In the genomic region with DNA sequence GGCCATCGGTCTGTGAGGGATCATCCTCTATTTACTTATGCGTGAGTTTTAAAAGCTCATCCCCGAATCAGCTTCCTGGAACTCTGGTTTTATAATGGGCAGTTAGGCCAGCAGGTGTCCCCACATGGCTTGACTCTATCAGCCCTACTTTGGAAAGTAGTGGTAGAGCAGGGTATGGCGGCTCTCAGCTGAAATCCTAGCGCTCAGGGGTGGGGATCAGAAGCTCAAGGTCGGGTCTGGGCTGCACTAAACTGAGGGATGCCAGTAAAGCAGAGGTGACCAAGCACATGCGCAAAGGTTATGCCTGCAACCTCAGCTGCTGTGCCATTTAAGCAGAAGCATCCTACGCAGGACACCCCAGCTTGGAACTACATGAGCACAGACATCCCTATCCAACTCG, we compare ENCODE assay signal across 10 mouse cellular contexts. TPM values are rescaled to one million over a fixed set of nuclear protein-coding genes. Genes with fewer than 3 reads are reported as not detected.
DNase-seq lines count a peak whose midpoint lies in the region; ATAC-seq and TF ChIP-seq lines count a peak whose summit lies in the region.
"Had no signal": no experiment of that assay in that cellular context is flagged by ENCODE, and none has a peak within 500 bp of the region (broad histone marks: within the 10 kb centered on the region; RNA-seq: fewer than 3 reads in every experiment).

No protein-coding gene starts in this region.

- H3K9ac ChIP-seq in liver, postnatal 0 days (replicated peaks): no peak overlapping the region
- H3K9ac ChIP-seq: midbrain, embryonic 12.5 days had no signal

- H3K4me1 ChIP-seq in liver, postnatal 0 days (ENCODE audit: insufficient read depth): no peaks in the 10 kb centered on the region
- H3K4me1 ChIP-seq: midbrain, embryonic 12.5 days had no signal

- H3K4me2 ChIP-seq in liver, postnatal 0 days (ENCODE audit: low read depth, low read length): no peak overlapping the region
- H3K4me2 ChIP-seq: midbrain, embryonic 12.5 days had no signal

- no peak overlapping the region for H3K4me3 ChIP-seq in left cerebral cortex, adult 2 months
- H3K4me3 ChIP-seq in liver, postnatal 0 days (ENCODE audit: low read depth, low read length): no peak overlapping the region
- H3K4me3 ChIP-seq: midbrain, embryonic 12.5 days had no signal

- intact Hi-C loops in left cerebral cortex, adult 2 months (cut with DNase I): loop anchor here (5.0 kb wide), 2 partner anchors 69 to 164 kb away; no protein-coding TSS in a partner anchor
- intact Hi-C loops in left cerebral cortex, postnatal 25 days (cut with DNase I): no loop called here
- intact Hi-C loops in gastrocnemius, postnatal 36 days (cut with DNase I): no loop called here

- H3K27ac ChIP-seq in left cerebral cortex, adult 2 months: no peak overlapping the region
- no peak overlapping the region for H3K27ac ChIP-seq in liver, postnatal 0 days (ENCODE audit: low read depth)
- H3K27ac ChIP-seq: midbrain, embryonic 12.5 days had no signal

- TF ChIP-seq CTCF in left cerebral cortex, adult 2 months (IDR thresholded peaks at IDR 0.05): peak; percentile 33
- TF ChIP-seq CTCF in liver, postnatal 0 days (IDR thresholded peaks at IDR 0.05; ENCODE audit: low read depth): peak; percentile 49

- H3K27me3 ChIP-seq in liver, postnatal 0 days (ENCODE audit: insufficient read depth, low read length): no peaks in the 10 kb centered on the region
- H3K27me3 ChIP-seq: midbrain, embryonic 12.5 days had no signal

- TF ChIP-seq EP300 in liver, postnatal 0 days (IDR thresholded peaks at IDR 0.05; ENCODE audit: low read depth): no peak

- 67% methylated on average over 9 of the region's 9 CpGs for WGBS in liver, postnatal 0 days (ENCODE audit: insufficient replicate concordance)

- ATAC-seq in liver, postnatal 0 days: peak; percentile 56

- peak; percentile 4 for DNase-seq in embryo, embryonic 11 days
- no peak for DNase-seq in embryo, embryonic 10 days (ENCODE audit: low spot score)
- no peak for DNase-seq in left cerebral cortex, adult 2 months (ENCODE audit: extremely low spot score in 1 of 2, low spot score in 2 of 2)
- DNase-seq in left cerebral cortex, postnatal 25 days (ENCODE audit: low spot score in 2 of 2): no peak
- peak; percentile 11 for DNase-seq in NIH3T3 (ENCODE audit: low read depth)
- DNase-seq in liver, postnatal 0 days: no peak
- DNase-seq in cerebellum, adult 8-10 months: no peak
- no peak for DNase-seq in gastrocnemius, postnatal 36 days
- DNase-seq: layer of hippocampus, postnatal 36 days had no signal

- H3K9me3 ChIP-seq in liver, postnatal 0 days (ENCODE audit: low read length): no peaks in the 10 kb centered on the region
- H3K9me3 ChIP-seq: midbrain, embryonic 12.5 days had no signal

- H3K36me3 ChIP-seq in liver, postnatal 0 days (replicated peaks; ENCODE audit: insufficient read depth, low read length): 0 out of 2 replicates have a peak, but pooled peaks cover 2% of the 10 kb centered on the region

RNA-seq across cellular contexts. Expression of gene Msmo1, which starts 44.3 kb away (rescaled TPM):
- total RNA-seq in left cerebral cortex, adult 2 months (2021): 10 to 100 TPM; 83.5 to 87.8 TPM
- total RNA-seq in left cerebral cortex, postnatal 25 days (2021): 10 to 100 TPM; 92.2 to 98.4 TPM
- polyA plus RNA-seq in liver, postnatal 0 days (2015; fragmentation: Nextera tagmentation; extraction: Ambion mirVana): 49.9 and 58.4 TPM in 2 replicates
- 1 to 10 TPM; 2.2 to 2.9 TPM for total RNA-seq in gastrocnemius, postnatal 36 days (2021)

Comparison
In these comparisons a context has a peak if more than half of its experiments do, and no peak if none do; other contexts are left out.
1. DNase-seq: peak in embryo, embryonic 11 days (single experiment) and NIH3T3 (single experiment); none in embryo, embryonic 10 days (single experiment), left cerebral cortex, adult 2 months (0 of 2), left cerebral cortex, postnatal 25 days (0 of 2), liver, postnatal 0 days (single experiment), cerebellum, adult 8-10 months (single experiment) and gastrocnemius, postnatal 36 days (0 of 2).
2. RNA of gene Msmo1, which starts 44.3 kb away (total RNA-seq): 92.2 to 98.4 TPM in left cerebral cortex, postnatal 25 days and 83.5 to 87.8 TPM in left cerebral cortex, adult 2 months; 2.2 to 2.9 TPM in gastrocnemius, postnatal 36 days; every median in the first group is over 10 times any median in the second.